Mouse (Mus musculus) intestine, embryonic 16.5 days (tissue): ENCODE results near the gene Tln2. TPM values are rescaled to one million over a fixed set of nuclear protein-coding genes. Genes with fewer than 3 reads are reported as not detected.

Experiments used
- ATAC-seq: fragments of 200-750 bp; cut with Nextera tagmentation; 2 replicates; pipeline ENCODE4 v1.8.0; 2017; ENCODE audit warnings: moderate TSS enrichment, moderate library complexity
- H3K27ac ChIP-seq: fragments of 300-500 bp; sonication (generic); 2 replicates; pipeline ENCODE4 v1.5.1; 2014; ENCODE audit warnings: mild to moderate bottlenecking, low read length
- H3K27me3 ChIP-seq: fragments of 300-500 bp; sonication (generic); replicated peaks from 2 replicates; pipeline ENCODE4 v1.6.1; 2014; ENCODE audit warnings: low read length, control low read depth, mixed read lengths; ENCODE audit not compliant: control insufficient read depth, insufficient read depth
- H3K36me3 ChIP-seq: fragments of 300-500 bp; sonication (generic); 2 replicates; pipeline ENCODE4 v1.6.1; 2014; ENCODE audit warnings: low read length, control low read depth; ENCODE audit not compliant: control insufficient read depth, insufficient read depth
- H3K4me1 ChIP-seq: fragments of 300-500 bp; sonication (generic); 2 replicates; pipeline ENCODE4 v1.6.1; 2014; ENCODE audit warnings: low read length, control low read depth, mixed read lengths; ENCODE audit not compliant: control insufficient read depth, insufficient read depth
- H3K4me2 ChIP-seq: fragments of 300-500 bp; sonication (generic); 2 replicates; pipeline ENCODE4 v1.6.1; 2014; ENCODE audit warnings: low read depth, low read length, control low read depth
- H3K4me3 ChIP-seq: fragments of 300-500 bp; sonication (generic); 2 replicates; pipeline ENCODE4 v1.5.1; 2014; ENCODE audit warnings: mild to moderate bottlenecking, low read length
- H3K9ac ChIP-seq: fragments of 300-500 bp; sonication (generic); 2 replicates; pipeline ENCODE4 v1.6.1; 2014; ENCODE audit warnings: low read depth, low read length
- H3K9me3 ChIP-seq: fragments of 300-500 bp; sonication (generic); 2 replicates; pipeline ENCODE4 v1.6.1; 2016; ENCODE audit warnings: low read length, control low read depth; ENCODE audit not compliant: control insufficient read depth
- WGBS: fragments of 180-500 bp; shearing (Covaris S2); extraction: QIAGEN DNeasy Blood & Tissue Kit; methylation state at CpG from one replicate; pipeline ENCODE4 v1.1.7; 2014; 5-methylcytosine and 5-hydroxymethylcytosine counted together
- polyA plus RNA-seq: library from polyadenylated mRNA; unstranded; fragments of >200 nt; fragmentation: Nextera tagmentation; extraction: Ambion mirVana; gene quantifications from 2 replicates; pipeline ENCODE4 v1.2.1, GENCODE M21; 2015

Tln2 gene
- polyA plus RNA-seq, 1 experiment from 2014 or later = 19.8 TPM

DNA sequence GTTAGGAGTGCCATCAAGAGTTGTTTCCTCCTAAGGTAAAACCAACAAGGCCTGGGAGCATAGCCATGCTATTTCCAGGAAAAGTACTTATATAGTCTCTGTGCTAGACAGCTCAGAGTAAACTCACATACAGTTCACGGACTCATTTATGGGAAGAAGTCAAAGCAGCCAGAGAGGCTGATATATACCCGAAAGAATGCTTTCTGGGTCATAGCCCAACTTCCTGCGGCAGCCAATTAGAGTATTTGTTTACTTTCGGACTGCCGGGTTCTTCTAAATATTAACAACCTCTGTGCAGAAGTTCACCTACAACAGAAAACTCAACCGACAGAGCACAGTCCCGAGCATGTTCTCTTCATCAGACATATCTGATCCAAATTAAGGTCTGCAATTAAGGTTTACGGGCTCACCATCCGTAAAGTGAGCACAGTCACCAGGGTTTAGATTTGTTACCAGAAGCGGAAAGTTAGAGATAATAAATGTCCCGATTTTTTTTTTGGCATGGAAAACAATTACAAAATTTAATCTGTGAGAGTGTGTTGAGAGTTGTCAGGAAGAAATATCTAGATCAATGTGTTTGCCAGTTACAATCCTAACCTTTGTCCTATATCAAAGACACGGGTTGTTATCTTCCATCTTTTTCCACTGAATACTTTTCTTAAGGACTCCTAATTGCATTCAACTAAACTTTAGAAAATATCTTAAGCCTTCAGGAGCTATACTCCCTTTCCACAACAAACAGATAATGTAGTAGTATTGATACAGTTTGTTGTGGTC is 323.9 kb downstream of the Tln2 start:
- no peaks in the 10 kb centered on the region for H3K9me3 ChIP-seq
- no peak overlapping the region for H3K4me3 ChIP-seq
- H3K4me1 ChIP-seq = peaks cover 13% of the 10 kb centered on the region
- H3K27me3 ChIP-seq = no peaks in the 10 kb centered on the region
- WGBS = 26% methylated on average over 12 of the region's 12 CpGs
- no peak overlapping the region for H3K4me2 ChIP-seq
- peak overlapping the region; percentile 77 for H3K27ac ChIP-seq
- ATAC-seq = peak; percentile 86
- H3K36me3 ChIP-seq = no peaks in the 10 kb centered on the region
- H3K9ac ChIP-seq = no peak overlapping the region

DNA sequence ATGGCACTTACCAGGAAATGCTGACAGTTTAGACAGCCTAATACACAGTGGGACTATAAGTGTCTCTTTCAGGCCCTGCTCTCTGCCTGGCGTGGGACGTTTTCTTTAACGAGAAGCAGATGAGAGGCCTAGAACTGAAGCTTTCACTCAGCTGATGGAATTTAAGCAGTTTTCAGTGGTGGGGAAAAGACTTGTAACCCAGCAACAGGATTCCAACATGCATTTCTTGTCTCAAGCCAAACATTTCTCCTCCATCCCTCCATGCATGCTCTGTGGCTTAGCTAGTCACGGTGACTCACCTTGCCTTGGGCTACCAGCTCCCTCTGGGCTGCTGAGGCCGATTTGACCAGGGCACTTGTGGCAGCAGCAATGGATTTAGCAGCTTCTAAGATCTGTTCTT is 330.5 kb downstream of the Tln2 start:
- H3K9me3 ChIP-seq = no peaks in the 10 kb centered on the region
- WGBS = 82% methylated on average over 5 of the region's 5 CpGs
- H3K36me3 ChIP-seq = 0 out of 2 replicates have a peak, but pooled peaks cover 3% of the 10 kb centered on the region
- ATAC-seq = no peak
- H3K27me3 ChIP-seq = no peaks in the 10 kb centered on the region
- no peak overlapping the region for H3K4me2 ChIP-seq
- no peak overlapping the region for H3K27ac ChIP-seq
- H3K4me1 ChIP-seq = no peaks in the 10 kb centered on the region
- H3K4me3 ChIP-seq = no peak overlapping the region
- H3K9ac ChIP-seq = no peak overlapping the region

DNA sequence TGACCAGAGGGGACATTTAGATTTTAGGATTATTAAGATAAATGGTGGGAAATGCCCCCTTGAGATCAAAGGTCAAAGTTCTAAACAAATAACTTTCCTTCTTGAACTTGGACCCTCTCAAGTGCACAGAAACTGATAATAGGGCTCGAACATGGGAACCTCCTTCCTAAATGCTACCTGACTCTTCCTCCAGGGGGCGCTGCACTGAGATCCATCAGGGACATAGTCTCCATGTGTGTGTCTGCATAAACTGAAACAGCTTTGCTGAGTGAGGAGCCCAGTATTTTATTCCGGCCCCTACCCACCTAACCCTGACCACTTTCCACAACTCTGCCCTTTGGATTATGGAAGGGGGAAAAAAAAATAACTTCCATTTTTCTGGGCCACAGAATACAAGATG is 339.1 kb downstream of the Tln2 start:
- H3K36me3 ChIP-seq = no peaks in the 10 kb centered on the region
- H3K9me3 ChIP-seq = no peaks in the 10 kb centered on the region
- no peaks in the 10 kb centered on the region for H3K27me3 ChIP-seq
- no peak overlapping the region for H3K27ac ChIP-seq
- no peak for ATAC-seq
- no peaks in the 10 kb centered on the region for H3K4me1 ChIP-seq
- no peak overlapping the region for H3K9ac ChIP-seq
- WGBS = 60% methylated on average over 3 of the region's 3 CpGs
- H3K4me2 ChIP-seq = no peak overlapping the region
- H3K4me3 ChIP-seq = no peak overlapping the region

DNA sequence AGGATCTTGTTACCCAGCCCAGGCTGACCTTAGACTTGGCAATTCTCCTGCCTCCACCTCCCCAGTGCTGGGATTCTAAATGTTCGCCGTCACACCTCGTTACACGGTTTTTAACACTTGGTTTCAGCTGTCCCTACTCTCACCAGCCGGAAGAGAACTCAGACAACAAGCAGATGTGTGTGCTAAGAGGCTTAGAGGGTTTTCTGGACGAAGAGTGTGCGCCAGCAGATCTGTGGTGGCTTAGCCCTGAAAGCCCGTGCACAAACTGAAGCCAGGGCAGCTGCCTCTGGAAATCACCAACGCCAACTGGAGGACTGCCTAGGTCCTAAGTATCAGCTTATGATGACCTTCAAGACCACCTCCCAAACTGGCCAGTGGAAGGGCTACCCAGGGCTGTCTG is 341.5 kb downstream of the Tln2 start:
- Histone ChIP-seq H3K4me2 (no peak overlapping the region), H3K9ac (no peak overlapping the region), H3K4me3 (no peak overlapping the region), H3K27me3 (no peaks in the 10 kb centered on the region), H3K4me1 (peaks cover 5% of the 10 kb centered on the region; the same call in 1 of the 2 replicates), H3K27ac (no peak overlapping the region), H3K9me3 (no peaks in the 10 kb centered on the region), H3K36me3 (no peaks in the 10 kb centered on the region)
- ATAC-seq = no peak
- WGBS = 81% methylated on average over 9 of the region's 9 CpGs

DNA sequence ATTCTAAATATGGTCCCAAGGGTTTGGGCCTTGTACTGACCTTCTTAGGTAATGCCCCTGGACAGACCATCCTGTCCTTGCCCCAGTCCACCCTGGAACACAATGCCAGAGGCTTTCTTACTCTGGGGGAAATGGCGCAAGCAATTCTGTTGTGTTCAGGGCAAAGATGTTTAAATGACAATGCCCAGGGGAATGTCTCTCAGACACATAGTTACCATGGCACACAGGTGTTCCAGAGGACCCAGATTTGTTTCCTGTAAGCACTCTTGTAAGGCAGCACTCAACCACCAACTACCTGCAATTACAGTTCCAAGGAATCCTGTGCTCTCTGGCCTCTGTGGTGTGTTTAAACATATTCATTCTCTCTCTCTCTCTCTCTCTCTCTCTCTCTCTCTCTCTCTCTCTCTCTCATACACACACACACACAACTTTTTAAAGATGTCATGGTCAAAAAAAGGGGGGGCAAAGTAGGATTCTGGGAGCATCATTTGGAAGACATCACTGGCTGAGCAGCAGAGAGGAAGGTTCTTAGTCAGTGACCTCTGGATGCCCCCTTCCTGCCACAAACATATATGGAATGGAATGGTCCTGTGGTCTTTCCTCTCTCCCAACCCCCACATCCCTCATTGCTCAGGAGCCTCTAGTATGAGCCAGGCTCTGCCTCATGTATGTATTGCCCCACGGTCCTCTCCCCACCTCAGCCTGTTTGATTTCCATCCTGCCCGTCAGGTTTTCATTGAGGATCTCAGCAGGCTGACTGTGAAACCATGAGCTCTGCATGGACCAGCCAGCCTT is 345.1 kb downstream of the Tln2 start:
- Histone ChIP-seq H3K27me3 (no peaks in the 10 kb centered on the region), H3K9me3 (no peaks in the 10 kb centered on the region), H3K27ac (peak overlapping the region; percentile 14; the same call in 1 of the 2 replicates), H3K9ac (no peak overlapping the region), H3K4me2 (no peak overlapping the region), H3K36me3 (no peaks in the 10 kb centered on the region), H3K4me3 (no peak overlapping the region), H3K4me1 (peaks cover 5% of the 10 kb centered on the region; the same call in 1 of the 2 replicates)
- WGBS = 64% methylated on average over 3 of the region's 3 CpGs
- no peak for ATAC-seq

DNA sequence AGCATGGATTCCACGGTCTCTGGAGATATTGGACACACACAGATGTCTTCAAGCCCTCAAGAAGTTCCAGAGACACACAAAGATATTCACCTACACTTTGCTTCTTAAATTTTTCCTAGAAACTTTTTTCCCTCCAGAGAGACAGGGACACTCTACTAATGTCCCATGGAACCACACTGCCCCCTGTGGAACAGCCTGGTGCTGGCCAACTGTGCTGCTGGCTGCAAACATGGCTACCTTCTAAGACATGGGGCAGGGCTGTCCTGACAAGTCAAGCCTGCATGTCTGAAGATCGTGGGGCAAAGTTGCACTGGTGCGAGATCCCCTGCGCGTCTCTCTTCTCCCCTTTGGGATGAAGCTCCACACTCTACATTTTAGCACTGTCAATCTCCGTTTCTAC is 346.2 kb downstream of the Tln2 start:
- Histone ChIP-seq H3K27me3 (no peaks in the 10 kb centered on the region), H3K9me3 (no peaks in the 10 kb centered on the region), H3K4me3 (no peak overlapping the region), H3K36me3 (no peaks in the 10 kb centered on the region), H3K9ac (no peak overlapping the region), H3K27ac (no peak overlapping the region), H3K4me2 (no peak overlapping the region), H3K4me1 (peaks cover 5% of the 10 kb centered on the region; the same call in 1 of the 2 replicates)
- 51% methylated on average over 6 of the region's 6 CpGs for whole genome bisulfite sequencing
- peak; percentile 83 for ATAC-seq

DNA sequence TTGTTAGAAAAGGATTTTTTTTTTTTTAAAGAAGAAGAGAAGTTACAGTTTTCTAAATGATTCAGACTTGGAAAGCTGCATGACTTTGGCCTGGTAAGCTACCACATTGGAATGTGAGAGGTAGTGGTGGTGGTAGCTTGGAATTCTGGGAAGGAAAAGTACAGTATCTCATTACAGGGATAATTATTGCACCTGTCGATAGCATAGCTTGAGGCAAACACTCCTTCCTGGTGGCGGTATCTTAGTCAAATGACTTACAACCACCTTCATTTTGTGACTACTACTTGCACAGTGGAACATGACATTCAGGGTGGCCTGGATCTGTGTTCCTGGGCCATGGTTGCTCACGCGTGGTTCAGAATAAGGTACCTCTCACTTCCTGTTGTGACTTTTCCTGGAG is 348.3 kb downstream of the Tln2 start:
- peaks cover 5% of the 10 kb centered on the region; the same call in 1 of the 2 replicates for H3K4me1 ChIP-seq
- H3K27me3 ChIP-seq = no peaks in the 10 kb centered on the region
- no peak overlapping the region for H3K4me2 ChIP-seq
- no peak overlapping the region for H3K9ac ChIP-seq
- ATAC-seq = no peak
- H3K4me3 ChIP-seq = no peak overlapping the region
- no peak overlapping the region for H3K27ac ChIP-seq
- H3K36me3 ChIP-seq = no peaks in the 10 kb centered on the region
- H3K9me3 ChIP-seq = no peaks in the 10 kb centered on the region
- 98% methylated on average over 4 of the region's 4 CpGs for WGBS

DNA sequence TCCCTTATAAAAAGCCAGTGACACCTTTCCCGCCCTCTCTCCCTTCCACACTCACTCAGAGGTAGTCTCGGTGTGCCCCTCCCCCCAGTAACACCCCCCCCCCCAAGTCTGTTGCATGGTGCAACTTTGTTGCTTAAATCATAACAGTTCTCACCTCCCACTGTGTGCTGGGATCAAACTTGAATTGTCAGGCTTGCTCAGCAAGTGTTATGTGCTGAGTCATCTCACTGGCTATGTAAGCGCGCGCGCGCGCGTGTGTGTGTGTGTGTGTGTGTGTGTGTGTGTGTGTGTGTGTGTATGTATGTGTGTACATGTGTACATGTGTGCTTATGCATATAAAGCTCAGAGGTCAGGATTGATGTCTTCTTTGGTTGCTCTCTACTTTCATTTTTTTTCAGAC is 350.1 kb downstream of the Tln2 start:
- ATAC-seq = no peak
- Histone ChIP-seq H3K4me2 (no peak overlapping the region), H3K4me1 (peaks cover 5% of the 10 kb centered on the region; the same call in 1 of the 2 replicates), H3K27ac (no peak overlapping the region), H3K9me3 (no peaks in the 10 kb centered on the region), H3K27me3 (no peaks in the 10 kb centered on the region), H3K4me3 (no peak overlapping the region), H3K9ac (no peak overlapping the region), H3K36me3 (no peaks in the 10 kb centered on the region)
- WGBS = 91% methylated on average over 9 of the region's 9 CpGs

DNA sequence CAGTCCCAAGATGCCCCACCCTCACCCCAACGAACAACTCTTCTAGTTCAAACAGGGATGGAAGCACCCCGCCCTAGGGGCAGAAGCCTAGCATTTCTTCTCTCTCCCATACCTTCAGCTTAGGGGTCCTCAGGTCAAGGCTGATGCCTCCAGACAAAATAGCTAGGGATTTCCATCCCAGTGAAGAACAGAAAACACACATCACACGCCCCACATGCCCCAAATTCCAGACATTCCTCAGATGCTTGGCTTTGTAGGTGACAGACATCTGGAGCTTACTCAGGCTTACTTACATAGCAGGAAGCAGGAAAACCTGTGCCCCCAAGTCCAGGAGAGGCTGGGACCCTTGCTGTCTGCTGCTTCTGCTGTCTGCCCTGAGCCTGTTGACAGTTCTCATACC is 351.1 kb downstream of the Tln2 start:
- Histone ChIP-seq H3K36me3 (no peaks in the 10 kb centered on the region), H3K4me1 (no peaks in the 10 kb centered on the region), H3K4me3 (no peak overlapping the region), H3K27me3 (no peaks in the 10 kb centered on the region), H3K4me2 (no peak overlapping the region), H3K9ac (no peak overlapping the region), H3K27ac (no peak overlapping the region), H3K9me3 (no peaks in the 10 kb centered on the region)
- no peak for ATAC-seq
- 18% methylated on average over 3 of the region's 3 CpGs for WGBS
